Mouse (Mus musculus) small intestine, adult 2 months (tissue): ENCODE results near the gene Kirrel3. TPM values are rescaled to one million over a fixed set of nuclear protein-coding genes. Genes with fewer than 3 reads are reported as not detected.

Source experiments
- H3K27ac ChIP-seq: fragments of 200-500 bp; 2 replicates; pipeline ENCODE4 v1.5.1; 2012; ENCODE audit warnings: low read depth, low read length, control low read depth, inconsistent platforms; ENCODE audit not compliant: insufficient read depth
- H3K27me3 ChIP-seq: fragments of 200-500 bp; 2 replicates; pipeline ENCODE4 v1.6.1; 2012; ENCODE audit warnings: mild to moderate bottlenecking, moderate library complexity, low read length, inconsistent platforms; ENCODE audit not compliant: control insufficient read depth, insufficient read depth
- H3K36me3 ChIP-seq: fragments of 200-500 bp; 2 replicates; pipeline ENCODE4 v1.6.1; 2012; ENCODE audit warnings: mild to moderate bottlenecking, low read length, control low read depth, inconsistent platforms; ENCODE audit not compliant: control insufficient read depth, insufficient read depth
- H3K4me1 ChIP-seq: fragments of 200-500 bp; 2 replicates; pipeline ENCODE4 v1.6.1; 2012; ENCODE audit warnings: low read length, inconsistent platforms, mixed read lengths; ENCODE audit not compliant: control insufficient read depth, insufficient read depth, insufficient read length
- H3K4me3 ChIP-seq: fragments of 200-500 bp; 2 replicates; pipeline ENCODE4 v1.5.1; 2012; ENCODE audit warnings: low read depth, mild to moderate bottlenecking, control low read depth, inconsistent platforms, low read length, moderate library complexity
- CTCF ChIP-seq: fragments of 200-500 bp; IDR thresholded peaks from 2 replicates; pipeline ENCODE4 v1.5.1; 2012; ENCODE audit warnings: low read depth, mild to moderate bottlenecking, control low read depth, inconsistent platforms, low read length, moderate library complexity, mixed read lengths; ENCODE audit not compliant: insufficient replicate concordance, insufficient read length; ENCODE audit errors: extremely low read depth
- POLR2A ChIP-seq: fragments of 200-500 bp; IDR thresholded peaks from 2 replicates; pipeline ENCODE4 v1.6.1; 2012; ENCODE audit warnings: low read depth, mild to moderate bottlenecking, control low read depth, inconsistent platforms, low read length, moderate library complexity
- WGBS: fragments of 180-500 bp; shearing (Covaris S2); methylation state at CpG from one replicate; pipeline ENCODE4 v1.1.7; 2018; 5-methylcytosine and 5-hydroxymethylcytosine counted together
- polyA plus RNA-seq: library from polyadenylated mRNA; depleted of rRNA; stranded (reverse); fragments of >200 nt; gene quantifications from 2 replicates; pipeline ENCODE4 v1.2.3, GENCODE M21; 2012

Gene Kirrel3
- polyA plus RNA-seq, 1 experiment, result 0.22 TPM

- TF ChIP-seq POLR2A, result no peak
- no peak for TF ChIP-seq CTCF
- H3K27me3 ChIP-seq, result peaks cover 31% of the 10 kb centered on the region
- H3K36me3 ChIP-seq, result no peaks in the 10 kb centered on the region
- peaks cover 9% of the 10 kb centered on the region; the same call in 1 of the 2 replicates for H3K4me1 ChIP-seq
- H3K27ac ChIP-seq, result no peak overlapping the region
- WGBS, result 90% methylated on average over 12 of the region's 12 CpGs
- H3K4me3 ChIP-seq, result no peak overlapping the region
These were observed 501.9 kb downstream of the Kirrel3 start for GRCm38 (mm10) chr9:34987422-34988148.

- TF ChIP-seq CTCF (no peak), POLR2A (no peak)
- 78% methylated on average over 3 of the region's 3 CpGs for WGBS
- Histone ChIP-seq H3K27ac (no peak overlapping the region), H3K4me1 (peaks cover 18% of the 10 kb centered on the region; the same call in 1 of the 2 replicates), H3K27me3 (peaks cover 30% of the 10 kb centered on the region), H3K4me3 (no peak overlapping the region), H3K36me3 (no peaks in the 10 kb centered on the region)
These were observed 503.0 kb downstream of the Kirrel3 start for GRCm38 (mm10) chr9:34988683-34989082.

- Histone ChIP-seq H3K27ac (no peak overlapping the region), H3K36me3 (no peaks in the 10 kb centered on the region), H3K27me3 (peaks cover 18% of the 10 kb centered on the region), H3K4me1 (peaks cover 12% of the 10 kb centered on the region; the same call in 1 of the 2 replicates), H3K4me3 (no peak overlapping the region)
- TF ChIP-seq CTCF (no peak), POLR2A (no peak)
- WGBS, result 78% methylated on average over 4 of the region's 4 CpGs
These were observed 506.5 kb downstream of the Kirrel3 start for GRCm38 (mm10) chr9:34992201-34992600.

- Histone ChIP-seq H3K27me3 (peaks cover 10% of the 10 kb centered on the region), H3K4me3 (no peak overlapping the region), H3K4me1 (peaks cover 12% of the 10 kb centered on the region; the same call in 1 of the 2 replicates), H3K27ac (peak overlapping the region; percentile 10; the same call in 1 of the 2 replicates), H3K36me3 (no peaks in the 10 kb centered on the region)
- 10% methylated on average over 4 of the region's 4 CpGs for WGBS
- no peak for TF ChIP-seq POLR2A
- no peak for TF ChIP-seq CTCF
These were observed 507.9 kb downstream of the Kirrel3 start for GRCm38 (mm10) chr9:34993467-34994211.

- Histone ChIP-seq H3K27me3 (peaks cover 11% of the 10 kb centered on the region), H3K27ac (no peak overlapping the region), H3K4me3 (no peak overlapping the region), H3K4me1 (peaks cover 12% of the 10 kb centered on the region; the same call in 1 of the 2 replicates), H3K36me3 (no peaks in the 10 kb centered on the region)
- 92% methylated on average over 2 of the region's 2 CpGs for WGBS
- TF ChIP-seq CTCF, result no peak
- TF ChIP-seq POLR2A, result no peak
These were observed 509.4 kb downstream of the Kirrel3 start for GRCm38 (mm10) chr9:34995078-34995477.

GRCm38 (mm10) chr9:34995660-34996378 is 510.1 kb downstream of the Kirrel3 start:
- H3K36me3 ChIP-seq, result no peaks in the 10 kb centered on the region
- TF ChIP-seq POLR2A, result no peak
- no peak for TF ChIP-seq CTCF
- peaks cover 12% of the 10 kb centered on the region; the same call in 1 of the 2 replicates for H3K4me1 ChIP-seq
- 80% methylated on average over 15 of the region's 15 CpGs for WGBS
- H3K27ac ChIP-seq, result no peak overlapping the region
- peaks cover 11% of the 10 kb centered on the region for H3K27me3 ChIP-seq
- no peak overlapping the region for H3K4me3 ChIP-seq
